Mouse (Mus musculus) liver, adult 2 months (tissue): ENCODE results near the gene Tatdn2. TPM values are rescaled to one million over a fixed set of nuclear protein-coding genes. Genes with fewer than 3 reads are reported as not detected.

ENCODE experiments used
- DNase-seq: peaks from one replicate; pipeline ENCODE4 v3.0.0-alpha.2; 2011; ENCODE audit warnings: low read depth, low spot score; ENCODE audit errors: extremely low read depth
- H3K27ac ChIP-seq: fragments of 200-500 bp; replicated peaks from 2 replicates; pipeline ENCODE4 v1.5.1; 2012; ENCODE audit warnings: low read depth, mild to moderate bottlenecking, control low read depth, inconsistent platforms, low read length; ENCODE audit not compliant: insufficient read depth
- H3K27me3 ChIP-seq: fragments of 200-500 bp; 2 replicates; pipeline ENCODE4 v1.6.1; 2012; ENCODE audit warnings: mild to moderate bottlenecking, moderate library complexity, low read length, inconsistent platforms; ENCODE audit not compliant: control insufficient read depth, insufficient read depth
- H3K36me3 ChIP-seq: fragments of 200-500 bp; 2 replicates; pipeline ENCODE4 v1.6.1; 2012; ENCODE audit warnings: low read length, inconsistent platforms; ENCODE audit not compliant: control insufficient read depth, insufficient read depth
- H3K4me1 ChIP-seq: fragments of 200-500 bp; 2 replicates; pipeline ENCODE4 v1.6.1; 2011; ENCODE audit warnings: low read length; ENCODE audit not compliant: control insufficient read depth, insufficient read depth
- H3K4me3 ChIP-seq: fragments of 200-500 bp; 2 replicates; pipeline ENCODE4 v1.5.1; 2011; ENCODE audit warnings: low read depth, mild to moderate bottlenecking, control low read depth, low read length, moderate library complexity; ENCODE audit not compliant: insufficient read depth
- H3K79me2 ChIP-seq: fragments of 200-500 bp; 2 replicates; pipeline ENCODE4 v1.6.1; 2012; ENCODE audit warnings: inconsistent platforms, mild to moderate bottlenecking, low read length, moderate library complexity; ENCODE audit not compliant: control insufficient read depth, insufficient read depth
- H3K9ac ChIP-seq: fragments of 200-500 bp; 2 replicates; pipeline ENCODE4 v1.6.1; 2012; ENCODE audit warnings: low read depth, mild to moderate bottlenecking, control low read depth, inconsistent platforms, low read length
- CTCF ChIP-seq: fragments of 200-500 bp; IDR thresholded peaks from 2 replicates; pipeline ENCODE4 v1.5.1; 2011; ENCODE audit warnings: low read depth, low read length, control low read depth
- POLR2A ChIP-seq: fragments of 200-500 bp; IDR thresholded peaks from 2 replicates; pipeline ENCODE4 v1.6.1; 2011; ENCODE audit warnings: low read length, control low read depth; ENCODE audit not compliant: insufficient read depth; ENCODE audit errors: extremely low read depth
- WGBS: fragments of 180-500 bp; shearing (Covaris S2); methylation state at CpG from one replicate; pipeline ENCODE4 v1.1.7; 2018; 5-methylcytosine and 5-hydroxymethylcytosine counted together
- polyA plus RNA-seq: library from polyadenylated mRNA; depleted of rRNA; stranded (reverse); fragments of >200 nt; gene quantifications from 2 replicates; pipeline ENCODE4 v1.2.3, GENCODE M21; 2012
- total RNA-seq: library from RNA; depleted of rRNA; stranded (reverse); fragments of >200 nt; gene quantifications from 2 replicates; pipeline ENCODE4 v1.2.3, GENCODE M21; 2014

Tatdn2 gene
- total and polyA plus RNA-seq, 2 experiments: 15.0 to 15.6 TPM

DNA sequence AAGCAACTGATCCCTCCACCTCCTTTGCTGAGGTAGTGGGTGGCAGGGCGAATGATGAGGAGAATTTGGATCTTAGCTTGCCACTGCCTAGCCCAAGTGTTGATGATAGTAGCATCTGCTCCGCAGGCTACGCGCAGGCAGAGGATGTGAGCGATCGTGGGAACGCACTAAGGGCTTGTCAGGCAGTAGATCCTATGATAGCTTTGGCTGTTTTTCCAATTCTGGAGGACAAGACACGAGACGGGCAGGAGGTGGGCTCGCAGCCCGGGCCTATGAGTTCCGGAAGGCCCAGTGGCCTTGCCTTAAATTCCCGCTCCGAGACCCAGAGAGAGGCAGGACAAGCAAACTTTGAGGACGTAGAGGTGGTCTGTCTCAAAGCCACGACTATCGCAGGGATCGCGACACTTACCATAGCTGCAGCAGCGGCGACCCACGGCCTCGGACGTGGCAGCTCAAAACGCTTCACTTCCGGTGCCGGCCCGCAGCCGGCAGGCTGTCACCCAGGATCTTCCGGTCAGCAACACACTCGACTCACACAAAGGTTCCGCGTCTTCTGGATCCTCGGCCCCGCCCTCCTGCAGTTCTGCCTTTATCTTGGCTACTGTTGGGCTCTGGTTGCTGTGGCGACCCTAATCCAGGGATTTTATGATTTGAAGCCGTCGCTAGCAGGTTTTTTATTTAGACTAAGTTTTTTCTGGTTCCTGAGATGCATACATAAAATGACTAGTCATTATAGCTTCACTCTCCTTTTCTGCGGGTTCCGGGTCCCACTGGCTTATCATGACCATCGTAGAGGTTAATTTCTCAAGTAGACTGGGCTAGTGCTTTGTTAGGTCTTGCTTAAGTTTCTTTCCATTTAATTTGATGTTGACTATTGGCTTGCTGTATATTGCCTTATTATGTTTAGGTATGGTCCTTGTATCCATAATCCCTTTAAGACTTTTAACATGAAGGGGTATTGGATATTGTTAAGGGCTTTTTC is 43.7 kb downstream of the Tatdn2 start, which contains the start of gene Sec13:
TSS of gene Sec13 (minus strand) at position 508 of the 982 bp plus-strand sequence.
- Histone ChIP-seq H3K36me3 (peaks cover 6% of the 10 kb centered on the region), H3K4me1 (no peaks in the 10 kb centered on the region; the same call in 1 of the 2 replicates), H3K9ac (peak within 1 kb of the TSS; percentile 89), H3K27ac (peak within 1 kb of the TSS; percentile 73), H3K79me2 (peaks cover 16% of the 10 kb centered on the region; the same call in 1 of the 2 replicates), H3K27me3 (no peaks in the 10 kb centered on the region), H3K4me3 (peak within 1 kb of the TSS; percentile 76)
- 7% methylated on average over 41 of the region's 41 CpGs for WGBS
- peak; percentile 81 for DNase-seq
- peak; percentile 60; the same call in 1 of the 2 replicates for TF ChIP-seq POLR2A
- no peak for TF ChIP-seq CTCF

DNA sequence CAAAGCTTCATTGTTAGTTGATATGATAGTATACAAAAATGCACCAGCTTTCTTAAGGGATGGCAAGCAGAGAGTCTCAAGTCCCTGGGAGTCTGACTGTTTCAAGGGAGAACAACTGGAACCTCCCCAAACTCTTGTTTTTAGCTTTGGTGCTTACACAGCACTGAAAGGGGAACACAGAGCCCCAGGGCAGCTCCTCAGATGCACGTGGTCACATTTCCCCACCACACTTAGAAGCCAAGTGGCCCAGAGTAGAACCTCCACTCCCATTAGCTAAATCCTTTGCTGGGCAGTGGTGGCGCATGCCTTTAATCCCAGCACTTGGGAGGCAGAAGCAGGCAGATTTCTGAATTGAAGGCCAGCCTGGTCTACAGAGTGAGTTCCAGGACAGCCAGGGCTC is 44.6 kb downstream of the Tatdn2 start:
- no peak overlapping the region for H3K27ac ChIP-seq
- no peaks in the 10 kb centered on the region; the same call in 1 of the 2 replicates for H3K4me1 ChIP-seq
- no peak overlapping the region for H3K9ac ChIP-seq
- H3K27me3 ChIP-seq: no peaks in the 10 kb centered on the region
- WGBS: 75% methylated on average over 2 of the region's 2 CpGs
- H3K4me3 ChIP-seq: no peak overlapping the region
- peaks cover 16% of the 10 kb centered on the region; the same call in 1 of the 2 replicates for H3K79me2 ChIP-seq
- peak; percentile 33 for DNase-seq
- H3K36me3 ChIP-seq: no peaks in the 10 kb centered on the region; the same call in 1 of the 2 replicates
- no peak for TF ChIP-seq CTCF
- no peak for TF ChIP-seq POLR2A

DNA sequence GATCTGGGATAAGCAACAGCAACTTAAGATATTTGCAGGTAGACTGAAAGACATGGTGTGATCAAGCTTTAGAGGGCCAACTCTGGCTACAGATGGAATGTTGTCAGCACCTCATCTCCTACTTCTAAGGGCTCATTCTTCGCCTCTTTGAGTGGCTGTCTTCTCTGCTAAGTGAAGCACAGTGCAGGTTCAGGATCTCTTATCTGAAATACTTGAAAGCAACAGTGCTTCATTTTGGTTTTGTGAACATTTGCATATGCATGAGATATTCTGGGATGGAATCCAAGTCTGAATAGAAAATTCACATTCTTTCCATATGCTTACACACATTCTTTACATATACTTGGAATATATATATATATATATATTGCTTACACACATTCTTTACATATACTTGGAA is 45.5 kb downstream of the Tatdn2 start:
- no peak overlapping the region for H3K9ac ChIP-seq
- H3K27ac ChIP-seq: no peak overlapping the region
- no peak for DNase-seq
- no peaks in the 10 kb centered on the region; the same call in 1 of the 2 replicates for H3K4me1 ChIP-seq
- H3K36me3 ChIP-seq: no peaks in the 10 kb centered on the region
- 83% methylated on average over 1 of the region's 1 CpGs for WGBS
- no peak for TF ChIP-seq CTCF
- no peak for TF ChIP-seq POLR2A
- H3K4me3 ChIP-seq: no peak overlapping the region
- peaks cover 12% of the 10 kb centered on the region; the same call in 1 of the 2 replicates for H3K79me2 ChIP-seq
- H3K27me3 ChIP-seq: no peaks in the 10 kb centered on the region

DNA sequence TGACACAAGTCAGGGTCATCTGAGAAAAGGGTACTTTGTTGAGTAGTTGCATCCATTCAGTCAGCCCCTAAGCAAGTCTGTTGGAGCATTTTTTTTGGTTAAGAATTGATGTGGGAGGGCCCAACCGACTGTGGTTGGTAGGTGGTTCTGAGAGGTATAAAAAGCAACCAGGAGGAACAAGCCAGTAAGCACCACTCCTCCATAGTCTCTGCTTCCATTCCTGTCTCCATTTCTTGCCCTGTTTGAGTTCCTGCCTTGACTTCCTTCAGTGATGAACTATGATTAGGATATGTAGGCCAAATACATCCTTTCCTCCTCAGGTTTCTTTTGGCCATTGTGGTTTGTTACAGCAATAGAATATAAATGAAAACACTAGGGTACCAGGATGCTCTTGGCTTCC is 46.3 kb downstream of the Tatdn2 start:
- H3K4me3 ChIP-seq: no peak overlapping the region
- TF ChIP-seq POLR2A (no peak), CTCF (no peak)
- H3K27ac ChIP-seq: no peak overlapping the region
- 70% methylated on average over 1 of the region's 1 CpGs for WGBS
- peaks cover 12% of the 10 kb centered on the region; the same call in 1 of the 2 replicates for H3K79me2 ChIP-seq
- DNase-seq: no peak
- H3K36me3 ChIP-seq: peaks cover 2% of the 10 kb centered on the region; the same call in 1 of the 2 replicates
- no peaks in the 10 kb centered on the region; the same call in 1 of the 2 replicates for H3K4me1 ChIP-seq
- H3K27me3 ChIP-seq: no peaks in the 10 kb centered on the region
- no peak overlapping the region for H3K9ac ChIP-seq

DNA sequence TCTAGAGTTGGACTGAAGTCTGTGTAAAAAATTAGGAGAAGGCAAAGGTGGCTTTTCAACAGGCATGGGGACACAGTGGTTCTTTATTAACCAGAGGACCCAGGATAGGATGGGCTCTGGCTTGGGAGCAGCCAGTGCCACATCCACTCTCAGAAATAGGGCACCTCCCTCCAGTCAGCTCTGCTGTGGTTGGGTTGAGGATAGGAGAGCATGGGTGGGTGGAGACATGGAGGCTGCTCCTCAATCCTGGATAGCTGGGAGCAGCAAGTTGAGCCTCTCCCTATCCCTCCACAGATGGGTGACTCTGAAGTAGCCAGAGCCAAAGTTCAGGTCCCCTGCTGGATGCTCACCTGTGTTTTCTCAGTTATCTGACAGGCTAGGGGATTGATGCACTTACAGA is 48.3 kb downstream of the Tatdn2 start:
- TF ChIP-seq POLR2A: no peak
- TF ChIP-seq CTCF: no peak
- Histone ChIP-seq H3K79me2 (peaks cover 4% of the 10 kb centered on the region; the same call in 1 of the 2 replicates), H3K4me1 (no peaks in the 10 kb centered on the region), H3K36me3 (peaks cover 2% of the 10 kb centered on the region; the same call in 1 of the 2 replicates), H3K4me3 (no peak overlapping the region), H3K9ac (no peak overlapping the region), H3K27me3 (no peaks in the 10 kb centered on the region), H3K27ac (no peak overlapping the region)
- DNase-seq: no peak
